Mouse (Mus musculus) lung, postnatal 4 days (tissue): ENCODE measurements around the gene Gpatch8.

Experiments
- DNase-seq, 2 experiments: peaks; one replicate each; pipeline ENCODE4 v3.0.0; 2021

Gene Gpatch8

GRCm38 (mm10) chr11:102432115-102432843 is 123.9 kb downstream of the Gpatch8 start:
- peak; percentile 50 to 56 for DNase-seq

GRCm38 (mm10) chr11:102431728-102432114 is 124.5 kb downstream of the Gpatch8 start:
- no peak for DNase-seq

DNA sequence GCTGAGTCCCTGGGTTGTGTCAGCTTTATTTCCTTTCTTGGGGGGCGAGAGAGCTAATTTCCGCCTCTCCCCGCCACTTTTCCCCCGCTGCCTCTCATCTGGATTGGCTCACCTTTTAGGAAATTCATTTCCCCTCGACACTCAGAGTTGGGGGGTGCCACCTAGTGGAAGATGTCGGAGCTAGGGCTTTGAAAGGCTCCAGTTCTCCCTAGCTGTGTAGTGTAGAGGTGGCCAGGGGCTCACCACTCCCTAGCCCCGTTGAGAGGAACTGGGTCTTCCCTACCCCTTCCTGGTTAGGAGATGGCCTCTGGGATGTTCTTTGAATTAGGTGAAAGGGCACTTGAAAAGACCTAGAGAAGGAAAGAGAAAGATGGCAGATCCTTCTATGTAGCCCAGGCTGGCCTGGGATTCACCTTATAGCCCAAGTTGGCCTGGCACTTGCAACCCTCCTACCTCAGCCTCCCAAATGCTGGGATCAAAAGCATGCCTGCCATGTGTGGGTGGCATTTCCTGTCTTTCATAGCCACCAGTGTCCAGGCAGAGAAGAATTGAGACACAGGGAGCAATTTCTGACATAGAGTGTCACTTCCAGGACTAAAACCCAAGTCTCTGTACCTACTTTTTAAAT is 125.1 kb downstream of the Gpatch8 start:
- DNase-seq: peak; percentile 80 to 87

- DNase-seq: peak; percentile 93 to 94
Observed at GRCm38 (mm10) chr11:102430121-102431017, 125.8 kb downstream of the Gpatch8 start, which contains the start of gene Grn. Grn (plus strand) TSS chr11:102430315.

DNA sequence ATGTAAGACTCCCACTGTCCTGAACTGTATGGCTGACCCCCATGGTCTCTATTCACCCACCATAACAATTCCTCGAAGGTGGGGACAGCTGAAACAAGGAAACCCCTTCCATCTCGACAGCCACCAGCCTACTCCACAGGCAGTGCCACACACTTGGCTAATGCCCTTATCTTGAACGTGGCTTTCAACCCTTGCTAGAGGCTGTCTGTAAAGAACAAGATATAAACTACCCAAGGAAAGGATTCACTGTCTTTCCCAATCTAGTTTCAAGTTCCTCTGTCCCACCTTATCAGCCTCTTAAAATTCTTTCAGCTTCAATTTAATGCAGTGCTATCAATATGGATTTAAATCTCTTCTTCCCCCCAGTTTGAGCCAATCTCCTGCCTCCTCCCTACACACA is 126.6 kb downstream of the Gpatch8 start:
- DNase-seq: no peak

GRCm38 (mm10) chr11:102428981-102429540 is 127.1 kb downstream of the Gpatch8 start:
- no peak for DNase-seq
